ENCODE assay signal across 8 mouse cellular contexts in the genomic region with DNA sequence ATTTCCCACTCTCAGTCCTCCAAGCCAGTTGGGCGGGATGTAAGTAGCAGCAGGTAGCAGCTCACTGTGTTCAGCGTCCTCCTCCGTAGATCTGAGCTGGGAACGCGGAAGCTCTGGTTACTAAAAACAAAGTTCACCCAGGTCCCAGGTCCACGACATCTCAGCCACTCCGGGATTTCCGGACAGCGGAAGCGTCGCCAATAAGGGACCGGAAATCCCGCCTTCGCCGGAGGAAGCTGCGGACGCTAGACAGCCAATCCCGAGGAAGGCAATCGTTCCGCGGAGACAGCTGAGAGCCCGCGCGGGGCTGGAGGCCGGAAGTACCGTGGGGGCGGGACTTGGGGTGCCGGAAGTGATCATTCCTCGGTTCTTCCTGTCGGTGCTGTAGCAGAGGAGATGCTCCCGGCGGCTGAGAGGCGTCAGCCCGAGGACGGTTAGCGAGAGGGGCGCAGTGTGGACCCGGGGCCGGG. TPM values are rescaled to one million over a fixed set of nuclear protein-coding genes. Genes with fewer than 3 reads are reported as not detected.
DNase-seq lines count a peak whose midpoint lies in the region; ATAC-seq and TF ChIP-seq lines count a peak whose summit lies in the region.

A gene (plus strand): TSS at position 349 of the 470 bp plus-strand sequence.

- WGBS in embryonic facial prominence, embryonic 13.5 days = under 1% methylated on average over 39 of the region's 39 CpGs
- WGBS in kidney, adult 2 months = under 1% methylated on average over 39 of the region's 39 CpGs
- under 1% methylated on average over 39 of the region's 39 CpGs for WGBS in limb, embryonic 12.5 days
- WGBS in midbrain, embryonic 15.5 days = under 1% methylated on average over 39 of the region's 39 CpGs
- under 1% methylated on average over 39 of the region's 39 CpGs for WGBS in spleen, adult 2 months

- peak within 1 kb of the TSS; percentile 97 for H3K4me3 ChIP-seq in embryonic facial prominence, embryonic 13.5 days
- peak within 1 kb of the TSS; percentile 92 for H3K4me3 ChIP-seq in kidney, adult 2 months (ENCODE audit: insufficient read depth, low read depth, low read length)
- H3K4me3 ChIP-seq in limb, embryonic 12.5 days (replicated peaks) = peak within 1 kb of the TSS; percentile 95
- peak within 1 kb of the TSS; percentile 95 for H3K4me3 ChIP-seq in midbrain, embryonic 15.5 days
- H3K4me3 ChIP-seq in spleen, adult 2 months (ENCODE audit: extremely low read depth, insufficient read depth, insufficient read length) = peak within 1 kb of the TSS; percentile 90

- peak within 1 kb of the TSS; percentile 84 for H3K27ac ChIP-seq in embryonic facial prominence, embryonic 13.5 days
- peak within 1 kb of the TSS; percentile 87 for H3K27ac ChIP-seq in kidney, adult 2 months (ENCODE audit: insufficient read depth, low read depth, low read length)
- H3K27ac ChIP-seq in limb, embryonic 12.5 days = peak within 1 kb of the TSS; percentile 80
- H3K27ac ChIP-seq in midbrain, embryonic 15.5 days = peak within 1 kb of the TSS; percentile 78
- H3K27ac ChIP-seq in spleen, adult 2 months (ENCODE audit: insufficient read depth, low read length) = peak within 1 kb of the TSS; percentile 94

- TF ChIP-seq CTCF in kidney, adult 2 months (conservative IDR thresholded peaks at IDR 0.05; ENCODE audit: insufficient read depth, insufficient read length, low read depth, low read length) = no peak
- TF ChIP-seq CTCF in spleen, adult 2 months (IDR thresholded peaks at IDR 0.05; ENCODE audit: extremely low read depth, insufficient read depth, insufficient read length, insufficient replicate concordance) = no peak

- peak; percentile 95 for ATAC-seq in embryonic facial prominence, embryonic 13.5 days (ENCODE audit: insufficient number of reproducible peaks, insufficient read depth, low FRiP score, low TSS enrichment, low read depth)
- ATAC-seq in limb, embryonic 12.5 days (ENCODE audit: insufficient number of reproducible peaks, insufficient read depth, low FRiP score, low TSS enrichment, low read depth) = peak; percentile 98
- ATAC-seq in midbrain, embryonic 15.5 days (replicated peaks) = peak; percentile 99

- H3K4me2 ChIP-seq in embryonic facial prominence, embryonic 13.5 days = peak within 1 kb of the TSS; percentile 98
- peak within 1 kb of the TSS; percentile 97 for H3K4me2 ChIP-seq in limb, embryonic 12.5 days
- H3K4me2 ChIP-seq in midbrain, embryonic 15.5 days = peak within 1 kb of the TSS; percentile 97

- H3K27me3 ChIP-seq in embryonic facial prominence, embryonic 13.5 days = no peaks in the 10 kb centered on the region
- no peaks in the 10 kb centered on the region for H3K27me3 ChIP-seq in kidney, adult 2 months (replicated peaks; ENCODE audit: control insufficient read depth, insufficient read depth, low read length)
- H3K27me3 ChIP-seq in limb, embryonic 12.5 days = no peaks in the 10 kb centered on the region
- no peaks in the 10 kb centered on the region for H3K27me3 ChIP-seq in midbrain, embryonic 15.5 days (replicated peaks)
- no peaks in the 10 kb centered on the region for H3K27me3 ChIP-seq in spleen, adult 2 months (ENCODE audit: control insufficient read depth, insufficient read depth, low read length)

- no peaks in the 10 kb centered on the region for H3K9me3 ChIP-seq in embryonic facial prominence, embryonic 13.5 days
- no peaks in the 10 kb centered on the region for H3K9me3 ChIP-seq in limb, embryonic 12.5 days
- no peaks in the 10 kb centered on the region for H3K9me3 ChIP-seq in midbrain, embryonic 15.5 days

- TF ChIP-seq POLR2A in kidney, adult 2 months (IDR thresholded peaks at IDR 0.05; ENCODE audit: low read depth, low read length) = peak; percentile 31
- peak; percentile 89 for TF ChIP-seq POLR2A in spleen, adult 2 months (IDR thresholded peaks at IDR 0.05; ENCODE audit: low read depth, low read length)

- peak; percentile 98 for DNase-seq in 3134 (ENCODE audit: extremely low read depth, insufficient read length, low spot score)
- peak; percentile 98 to 99 for DNase-seq in adrenal gland, postnatal 36 days
- DNase-seq in heart, adult 18-20 months = peak; percentile 97 to 98
- DNase-seq in kidney, adult 2 months = peak; percentile 99
- DNase-seq in spleen, adult 2 months (ENCODE audit: low read depth in 1 of 2, low spot score in 2 of 2) = peak; percentile 97 to 98

- H3K9ac ChIP-seq in embryonic facial prominence, embryonic 13.5 days = peak within 1 kb of the TSS; percentile 92
- peak within 1 kb of the TSS; percentile 78 for H3K9ac ChIP-seq in limb, embryonic 12.5 days (replicated peaks)
- peak within 1 kb of the TSS; percentile 74 for H3K9ac ChIP-seq in midbrain, embryonic 15.5 days

- peaks cover 21% of the 10 kb centered on the region for H3K36me3 ChIP-seq in embryonic facial prominence, embryonic 13.5 days
- H3K36me3 ChIP-seq in kidney, adult 2 months (ENCODE audit: control insufficient read depth, insufficient read depth, low read length) = no peaks in the 10 kb centered on the region
- peaks cover 26% of the 10 kb centered on the region for H3K36me3 ChIP-seq in limb, embryonic 12.5 days
- H3K36me3 ChIP-seq in midbrain, embryonic 15.5 days (replicated peaks) = 0 out of 2 replicates have a peak, but pooled peaks cover 5% of the 10 kb centered on the region
- H3K36me3 ChIP-seq in spleen, adult 2 months (ENCODE audit: control insufficient read depth, insufficient read depth, low read length) = peaks cover 4% of the 10 kb centered on the region; the same call in 1 of the 2 replicates

- H3K4me1 ChIP-seq in embryonic facial prominence, embryonic 13.5 days = peaks cover 29% of the 10 kb centered on the region
- peaks cover 14% of the 10 kb centered on the region; the same call in 1 of the 2 replicates for H3K4me1 ChIP-seq in kidney, adult 2 months (ENCODE audit: control insufficient read depth, insufficient read depth, low read length)
- H3K4me1 ChIP-seq in limb, embryonic 12.5 days (replicated peaks) = peaks cover 25% of the 10 kb centered on the region
- peaks cover 45% of the 10 kb centered on the region for H3K4me1 ChIP-seq in midbrain, embryonic 15.5 days
- H3K4me1 ChIP-seq in spleen, adult 2 months (ENCODE audit: control insufficient read depth, insufficient read depth, insufficient read length) = peaks cover 8% of the 10 kb centered on the region

RNA-seq across cellular contexts. Expression of the gene that starts here (rescaled TPM):
- 10 to 100 TPM; 11.2 to 13.2 TPM for total RNA-seq in adrenal gland, postnatal 36 days (2021)
- polyA plus RNA-seq in embryonic facial prominence, embryonic 13.5 days (2015; fragmentation: Nextera tagmentation; extraction: Ambion mirVana) = 6.6 and 7.3 TPM in 2 replicates
- 1 to 10 TPM; 3.2 to 4.2 TPM for total RNA-seq in heart, adult 18-20 months (2021)
- 4.9 and 5.6 TPM in 2 replicates for polyA plus RNA-seq in kidney, adult 2 months (2012; rRNA removed)
- polyA plus RNA-seq in limb, embryonic 12.5 days (2016; fragmentation: Nextera tagmentation; extraction: Ambion mirVana) = 9.3 and 9.8 TPM in 2 replicates
- polyA plus RNA-seq in midbrain, embryonic 15.5 days (2015; fragmentation: Nextera tagmentation; extraction: Ambion mirVana) = 4.0 and 4.1 TPM in 2 replicates
- 8.8 and 11.5 TPM in 2 replicates for polyA plus RNA-seq in spleen, adult 2 months (2012; rRNA removed)

Comparison
In these comparisons a context has a peak if more than half of its experiments do, and no peak if none do; other contexts are left out.
1. Peak in every context shown above with its lines: DNase-seq, ATAC-seq, H3K4me3 ChIP-seq and H3K27ac ChIP-seq.